Mouse (Mus musculus): ENCODE measurements around the gene Ppp1r37.

DNA sequence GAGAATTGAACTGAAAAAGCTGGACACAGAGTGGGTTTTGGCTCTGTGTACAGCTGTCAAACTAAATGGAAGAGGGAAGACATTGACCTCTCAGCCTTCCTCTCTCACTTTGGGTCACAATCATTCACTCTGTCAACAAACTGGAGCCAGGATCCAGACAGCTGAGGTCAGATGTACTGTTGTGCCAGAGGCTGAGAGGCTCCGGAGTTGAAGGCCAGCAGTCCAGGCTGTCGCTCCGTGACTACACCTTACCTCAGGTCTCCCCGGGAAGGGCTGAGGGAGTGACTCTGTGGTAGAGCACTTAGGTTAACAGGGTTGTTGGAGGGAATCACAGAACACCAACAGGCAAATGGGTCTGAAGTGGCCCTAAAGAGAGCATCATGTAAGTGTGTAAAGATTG, 64.5 kb downstream of the Ppp1r37 start:
- TF ChIP-seq CHD2 (IDR thresholded peaks at IDR 0.05; ENCODE audit: low read depth, low read length) (no peak), HCFC1 (IDR thresholded peaks at IDR 0.05; ENCODE audit: borderline replicate concordance, insufficient read depth, low read length) (no peak), ZNF384 (IDR thresholded peaks at IDR 0.05; ENCODE audit: low read depth, low read length) (no peak), MAFK (IDR thresholded peaks at IDR 0.05; ENCODE audit: insufficient read depth, low read depth, low read length) (no peak), ZC3H11A (IDR thresholded peaks at IDR 0.05; ENCODE audit: borderline replicate concordance, low read depth, low read length) (no peak)
